Mouse (Mus musculus) NIH3T3 (cell line): ENCODE data around the gene Zbed4.
"Not testable (repeated sequence)": the region's sequence is repeated elsewhere in the genome, so short reads cannot be mapped to it uniquely, and the experiment has no call there.

Experiments used
- DNase-seq: peaks from one replicate; pipeline ENCODE4 v3.0.0-alpha.2; 2012; ENCODE audit warnings: low read depth

The Zbed4 gene

DNA sequence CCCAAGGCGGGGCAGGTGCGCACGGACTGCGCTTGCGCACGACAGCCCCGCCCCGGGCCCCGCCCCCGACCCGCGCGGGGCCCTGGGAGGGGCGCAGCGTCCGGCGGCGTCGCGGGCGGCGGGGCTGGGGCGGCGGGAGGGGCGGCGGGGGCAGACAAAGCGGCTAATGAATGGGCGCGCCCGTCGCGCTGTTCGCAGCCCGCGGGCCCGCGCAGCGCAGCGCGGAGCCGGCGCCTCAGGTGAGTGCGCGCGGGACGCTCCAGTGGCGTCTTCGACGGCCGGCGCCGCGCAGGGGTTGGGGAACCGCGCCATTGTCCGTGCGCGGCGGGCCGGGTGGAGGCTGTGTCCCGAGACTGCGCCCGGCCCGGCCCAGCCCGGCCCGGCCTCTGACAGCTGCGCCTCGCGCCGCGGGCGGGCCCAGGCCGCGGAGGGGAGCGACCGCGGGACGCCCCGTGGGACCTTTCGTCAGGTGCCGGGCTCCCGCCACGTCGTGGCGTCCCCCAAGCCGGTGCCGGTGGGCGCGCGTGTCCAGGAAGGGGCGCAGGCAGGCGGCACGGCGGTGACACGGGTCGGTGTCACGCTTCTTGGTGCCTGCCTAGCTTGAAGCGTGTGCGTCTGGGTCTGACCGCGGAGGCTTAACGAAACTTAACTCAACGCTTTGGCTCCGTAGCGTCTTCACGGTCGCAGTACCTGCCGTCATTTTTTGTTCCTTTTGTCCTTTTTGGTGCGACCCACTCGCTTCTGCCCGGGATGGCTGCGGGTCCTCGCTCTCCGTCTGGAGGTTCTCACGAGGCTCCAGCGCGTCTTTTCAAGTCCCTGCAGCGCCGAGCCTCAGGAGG is at the start of gene Zbed4:
Gene Zbed4, plus strand, starts transcription at position 97 of the 839 bp plus-strand sequence.
- no peak for DNase-seq

DNA sequence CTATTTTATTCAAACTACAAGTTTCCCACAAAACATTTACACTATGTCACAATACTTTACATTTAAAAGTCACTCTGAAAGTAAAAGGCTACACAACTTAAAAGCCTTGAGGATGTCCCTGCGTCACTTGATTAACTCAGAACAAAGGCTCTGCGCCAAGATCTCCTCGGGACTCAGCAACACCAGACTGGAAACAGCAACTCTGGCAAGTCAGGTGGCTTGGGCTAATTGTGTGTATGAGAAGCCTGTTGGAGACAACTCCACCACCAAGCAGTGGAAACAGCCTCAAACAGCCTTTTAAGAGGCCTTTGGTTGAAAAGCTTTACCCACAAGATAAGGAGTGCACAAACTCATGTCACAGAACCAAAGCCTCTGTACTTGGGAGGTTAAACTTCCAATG is 49.0 kb upstream of the Zbed4 start:
- no peak for DNase-seq

DNA sequence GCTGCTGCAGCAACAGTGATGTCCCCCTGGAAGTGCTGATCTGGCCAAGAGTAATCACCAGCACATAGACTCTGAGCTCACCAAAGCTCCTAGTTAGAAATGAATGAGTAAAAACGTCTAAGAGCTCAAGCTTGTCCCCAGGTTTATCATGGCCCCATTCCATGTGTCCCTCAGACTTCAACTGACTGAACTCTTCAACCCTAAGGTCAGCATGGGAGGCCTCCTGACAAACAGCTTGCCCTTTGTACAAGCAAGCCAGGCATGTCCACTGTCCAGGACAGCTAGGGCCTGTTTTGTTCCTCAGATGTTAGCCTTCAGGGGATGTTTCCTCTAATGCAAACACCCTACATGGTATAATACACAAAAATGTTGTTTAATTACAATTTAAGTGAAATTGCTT is 47.2 kb upstream of the Zbed4 start:
- no peak for DNase-seq

DNA sequence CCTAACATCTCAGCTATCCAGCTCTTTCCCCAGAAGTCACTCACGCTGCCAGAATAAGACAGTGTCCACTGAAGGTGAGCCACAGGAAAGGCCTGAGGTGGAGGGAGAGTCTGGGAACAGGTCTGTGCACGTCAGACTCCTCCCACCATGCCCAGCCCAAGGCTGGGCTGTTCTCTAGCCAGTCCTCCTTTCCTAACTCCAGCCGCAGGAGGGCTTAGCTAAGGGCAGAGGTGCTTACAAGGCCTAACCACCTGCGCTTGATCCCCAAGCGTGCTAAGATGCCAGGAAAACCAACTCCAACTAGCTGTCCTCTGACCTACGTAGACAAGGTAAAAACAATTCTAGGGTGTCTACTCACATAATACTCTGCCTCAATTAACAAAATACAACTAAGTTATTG is 45.1 kb upstream of the Zbed4 start:
- DNase-seq, result no peak

DNA sequence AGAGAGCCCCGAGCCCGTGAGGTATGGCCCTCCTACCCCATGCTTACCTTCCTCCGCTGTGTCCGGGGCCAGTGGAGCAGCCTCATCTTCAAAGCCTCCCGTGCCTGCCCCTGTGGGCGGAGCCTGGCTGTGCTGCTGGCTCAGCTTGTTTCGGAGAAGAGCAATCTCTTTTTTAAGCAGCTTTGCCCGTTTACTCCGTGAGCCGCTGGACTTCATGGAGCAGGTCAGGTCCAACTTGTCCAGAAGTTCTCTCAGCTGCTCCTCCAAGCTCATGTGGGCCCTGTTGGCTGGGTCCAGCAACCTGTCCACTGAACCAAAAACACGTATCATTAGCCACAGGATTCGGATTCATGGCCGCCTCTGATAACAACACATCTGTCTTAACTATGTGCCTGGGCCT is 44.5 kb upstream of the Zbed4 start:
- DNase-seq, result not testable (repeated sequence)

DNA sequence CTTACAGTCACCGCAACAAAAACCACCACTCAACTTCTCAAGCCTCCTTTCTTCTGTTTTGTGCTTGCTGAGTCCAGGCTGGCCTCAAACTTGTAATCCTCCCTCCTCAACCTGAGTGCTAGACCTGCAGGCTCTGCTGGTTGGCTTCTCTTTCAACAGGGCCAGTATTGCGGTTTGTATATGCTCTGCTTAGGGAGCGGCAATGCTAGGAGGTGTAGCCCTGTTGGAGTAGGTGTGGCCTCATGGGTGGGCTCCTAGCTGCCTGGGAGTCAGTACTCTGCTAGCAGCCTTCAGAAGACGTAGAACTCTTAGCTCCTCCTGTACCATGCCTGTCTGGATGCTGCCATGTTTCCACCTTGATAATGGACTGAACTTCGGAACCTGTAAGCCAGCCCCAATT is 43.3 kb upstream of the Zbed4 start:
- no peak for DNase-seq

DNA sequence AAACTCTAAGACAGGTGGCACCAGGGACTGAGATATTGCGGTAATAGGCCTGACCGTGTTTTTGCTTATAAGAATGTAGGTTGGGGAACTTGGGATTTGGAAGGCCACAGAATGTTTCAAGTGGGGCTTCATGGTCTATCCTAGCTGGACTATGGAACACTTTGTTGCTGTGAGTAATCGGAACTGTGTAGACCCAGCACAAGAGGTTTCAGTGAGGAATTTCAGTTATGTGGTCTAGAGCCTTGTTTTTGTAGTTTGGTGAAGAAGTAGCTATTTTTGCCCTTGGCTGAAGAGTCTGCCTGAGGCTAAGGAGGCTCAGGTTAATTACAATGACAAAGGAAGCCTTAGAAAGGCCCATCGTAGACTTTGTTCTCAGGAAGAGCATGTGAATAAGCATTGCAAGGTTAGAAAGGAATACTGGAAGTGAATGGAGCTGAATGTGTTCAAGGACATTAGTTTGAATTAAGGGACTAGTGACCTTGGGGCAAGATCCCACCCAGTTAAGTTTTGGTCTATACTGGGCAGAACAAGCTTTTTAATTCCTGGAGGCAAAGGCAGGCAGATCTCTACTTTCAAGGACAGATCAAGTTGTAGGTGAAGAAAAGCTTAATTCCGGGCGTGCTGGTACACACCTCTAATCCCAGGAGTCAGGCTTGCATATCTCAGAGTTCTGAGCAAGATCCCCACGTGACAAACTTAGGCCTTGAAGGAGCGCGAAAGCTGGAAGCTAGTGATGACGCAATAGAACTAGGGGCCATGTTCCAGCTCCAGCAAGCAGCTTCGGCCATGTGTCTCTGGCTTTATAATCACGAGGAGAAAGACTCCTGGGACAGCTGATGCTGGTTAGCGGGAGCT is 42.6 kb upstream of the Zbed4 start:
- DNase-seq, result peak; percentile 17

DNA sequence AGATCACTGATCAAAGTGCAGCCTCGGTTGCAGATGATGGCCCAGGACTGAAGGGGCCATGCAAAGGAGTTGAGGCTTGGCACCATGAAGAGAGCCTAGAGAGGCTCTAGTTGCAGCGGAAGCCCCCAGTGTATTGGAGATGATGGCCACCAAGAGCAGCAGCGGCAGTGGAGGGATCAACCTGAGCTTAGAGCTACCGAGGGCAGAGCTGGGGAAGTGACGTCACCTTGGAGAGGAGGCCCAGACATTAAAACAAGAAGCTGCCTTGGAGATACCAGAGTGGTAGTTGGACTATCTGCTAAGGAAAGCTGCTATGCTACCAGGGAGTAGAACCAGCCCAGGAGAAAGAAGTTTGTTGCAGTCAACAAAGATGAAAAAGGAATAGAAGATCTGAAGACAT is 41.6 kb upstream of the Zbed4 start:
- no peak for DNase-seq

DNA sequence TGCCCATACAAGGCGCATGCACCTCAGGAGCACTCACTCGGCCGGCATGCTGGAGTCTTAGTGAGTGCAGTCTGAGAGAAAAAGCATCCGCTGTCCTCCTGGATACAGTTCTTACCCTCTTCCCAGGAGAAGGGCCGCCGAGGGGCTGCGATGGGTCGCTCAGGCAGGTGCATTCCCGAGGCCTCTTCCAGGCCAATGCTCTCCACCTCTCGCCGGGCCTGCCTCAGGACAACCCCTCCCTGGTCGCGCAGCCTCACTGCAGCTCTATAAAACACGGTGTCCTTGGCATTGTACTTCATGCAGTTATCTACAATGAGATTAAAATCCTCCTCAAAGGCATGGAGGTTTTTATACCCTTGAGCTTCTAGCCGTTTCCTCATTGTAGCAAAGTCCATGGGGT is 39.0 kb upstream of the Zbed4 start:
- no peak for DNase-seq

DNA sequence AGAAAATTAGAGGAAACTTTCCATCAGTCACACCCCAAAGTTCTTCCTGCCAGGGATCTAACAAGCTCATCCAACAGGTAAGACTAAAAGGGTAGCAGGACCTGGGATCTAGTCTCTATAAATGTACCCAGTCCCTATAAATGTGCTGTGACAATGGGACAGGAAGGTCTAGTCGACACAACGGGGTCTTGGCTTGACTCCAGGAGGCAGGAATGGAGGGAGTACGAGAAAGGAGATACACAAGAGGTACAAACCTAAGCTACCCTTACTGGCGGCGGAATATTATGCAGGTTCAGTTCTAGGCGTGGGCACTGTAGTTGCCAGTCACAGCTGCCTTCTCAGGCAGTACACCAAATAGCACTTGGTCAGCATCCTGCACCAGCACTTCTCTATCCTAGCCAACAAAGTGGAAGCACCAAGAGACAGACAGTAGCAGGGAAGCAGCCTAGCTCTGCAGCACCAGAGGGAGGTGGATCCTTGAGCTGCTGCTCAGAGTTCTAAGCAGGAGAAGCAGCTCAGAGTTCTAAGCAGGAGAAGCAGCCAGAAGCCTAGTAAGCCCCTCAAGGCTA is 37.4 kb upstream of the Zbed4 start:
- DNase-seq, result no peak

DNA sequence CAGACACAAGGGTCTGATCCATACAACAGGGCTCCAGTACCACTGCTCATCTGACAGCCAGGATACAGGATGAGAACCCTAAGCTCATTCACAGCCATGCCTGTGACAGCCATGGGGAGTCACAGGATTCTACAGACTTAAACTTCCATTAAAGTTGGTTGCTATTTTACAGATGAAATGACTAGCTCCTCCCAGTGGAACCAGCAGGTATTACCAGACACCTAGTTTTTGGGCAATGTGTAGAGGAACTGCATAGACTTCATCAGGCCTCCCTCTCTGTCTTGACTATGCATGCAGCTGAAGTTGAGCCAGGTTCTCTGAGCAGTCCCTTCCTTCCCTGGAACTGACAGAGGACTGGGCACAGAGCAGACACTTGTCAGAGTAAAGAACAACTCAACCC is 35.1 kb upstream of the Zbed4 start:
- DNase-seq, result peak; percentile 49

DNA sequence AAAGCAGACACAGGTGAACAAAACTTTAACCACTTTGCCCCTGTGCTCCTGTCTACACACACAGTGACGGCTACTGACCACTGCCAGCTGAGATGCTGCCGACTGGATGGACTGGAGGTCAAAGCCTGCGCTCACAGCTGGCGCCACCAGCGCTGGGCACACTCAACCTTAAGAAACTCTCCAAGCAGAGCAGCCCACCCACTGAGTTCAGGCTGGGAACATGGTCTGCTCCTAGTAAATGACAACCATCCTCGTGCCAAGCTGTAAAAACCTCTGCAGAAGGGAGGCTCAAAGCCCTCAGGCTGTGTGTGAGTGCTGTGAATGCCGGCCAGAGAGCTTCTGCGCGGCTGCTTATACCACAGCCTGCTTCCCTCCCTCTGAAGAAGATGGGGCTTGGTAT is 34.2 kb upstream of the Zbed4 start:
- no peak for DNase-seq

DNA sequence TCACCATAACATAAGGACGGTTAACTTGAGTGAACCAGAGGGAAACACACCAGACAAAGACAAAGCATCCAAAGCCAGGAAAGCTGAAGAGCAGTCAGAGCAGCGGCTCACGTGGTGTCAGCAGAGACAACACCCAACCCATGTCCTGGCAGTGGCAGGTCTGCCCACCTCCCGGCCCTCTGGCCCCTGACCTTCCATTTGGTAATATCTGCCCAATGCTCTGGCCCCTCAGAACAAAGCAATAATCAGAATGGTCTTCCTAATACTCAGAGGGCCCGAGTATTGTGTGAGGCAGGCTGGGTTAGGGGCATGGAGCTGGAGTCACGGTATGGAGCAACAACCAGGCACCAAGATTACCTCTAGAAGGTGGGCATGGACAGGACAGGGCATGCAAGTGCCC is 28.3 kb upstream of the Zbed4 start:
- DNase-seq, result no peak

DNA sequence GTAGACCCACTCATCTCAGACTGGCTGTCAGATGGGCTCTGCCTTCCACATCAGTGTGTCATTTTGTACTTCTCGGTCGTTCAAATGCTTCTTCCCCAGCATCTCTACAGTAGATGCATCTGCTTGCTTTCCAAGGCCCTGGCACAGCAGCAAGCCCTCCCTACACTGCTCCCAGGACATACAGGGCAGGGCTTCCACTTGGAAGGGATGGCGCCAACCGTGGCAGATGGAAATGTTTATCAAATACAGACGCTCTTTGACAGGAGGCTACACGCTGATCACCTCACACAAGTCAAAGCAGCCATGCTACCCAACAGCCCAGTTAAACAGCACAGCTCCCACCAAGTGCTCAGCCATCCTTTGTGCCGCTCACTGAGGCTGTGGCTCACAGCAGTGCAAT is 27.1 kb upstream of the Zbed4 start:
- no peak for DNase-seq

DNA sequence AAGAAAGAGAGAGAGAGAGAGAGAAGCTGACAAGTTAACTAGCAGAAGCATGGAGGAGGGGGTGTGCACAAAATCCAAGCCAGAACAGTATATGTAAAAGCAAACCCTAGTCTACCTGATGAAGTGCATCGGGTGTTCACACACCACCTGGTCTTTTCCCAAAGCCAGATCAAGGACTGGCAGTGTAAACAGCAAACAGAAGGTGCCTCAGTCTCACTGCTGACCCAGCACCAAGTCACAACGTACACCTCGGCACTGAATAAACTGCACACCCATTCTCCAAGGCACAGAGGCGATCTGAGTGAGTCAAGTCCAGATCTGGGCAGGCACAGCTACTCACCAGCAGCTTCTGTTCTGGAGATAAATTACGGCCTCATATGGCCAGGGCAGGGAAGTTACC is 26.4 kb upstream of the Zbed4 start:
- no peak for DNase-seq

DNA sequence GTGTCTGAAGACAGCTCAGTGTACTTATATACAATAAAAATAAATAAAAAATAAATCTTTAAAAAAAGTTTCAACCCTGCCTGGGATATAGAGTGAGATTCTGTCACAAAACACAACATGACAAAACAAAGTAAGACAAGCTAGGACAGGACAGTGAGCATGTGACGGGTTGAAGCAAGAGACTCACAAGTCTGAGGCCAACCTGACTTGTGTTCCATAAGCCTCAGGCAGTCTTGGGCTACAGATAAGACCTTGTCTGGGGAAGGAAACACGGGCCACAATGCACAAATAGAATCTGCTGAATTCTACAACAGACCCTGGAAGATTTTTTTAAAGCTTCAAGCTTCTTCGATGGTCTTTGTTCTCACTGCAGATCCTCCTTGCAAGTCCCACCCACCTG is 24.3 kb upstream of the Zbed4 start:
- DNase-seq, result no peak

DNA sequence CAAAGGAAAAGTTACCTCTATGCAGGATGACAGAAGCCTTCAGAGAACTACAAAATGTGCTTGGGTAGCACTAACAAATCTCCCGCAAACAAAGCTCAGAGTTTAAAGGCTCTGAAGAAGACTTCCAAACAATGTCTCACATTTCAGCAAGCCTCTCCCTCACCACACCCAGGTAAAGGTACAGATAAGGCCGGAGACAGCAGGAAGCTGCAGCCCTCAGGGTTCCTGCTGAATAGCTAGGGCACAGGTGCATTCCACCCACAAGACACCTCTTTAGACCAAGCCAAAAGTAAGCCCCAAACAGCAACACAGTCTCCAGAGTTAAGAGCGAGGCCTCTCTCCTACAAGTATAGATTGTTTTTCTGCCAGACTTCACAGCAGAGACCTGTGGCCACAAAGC is 20.7 kb upstream of the Zbed4 start:
- no peak for DNase-seq

DNA sequence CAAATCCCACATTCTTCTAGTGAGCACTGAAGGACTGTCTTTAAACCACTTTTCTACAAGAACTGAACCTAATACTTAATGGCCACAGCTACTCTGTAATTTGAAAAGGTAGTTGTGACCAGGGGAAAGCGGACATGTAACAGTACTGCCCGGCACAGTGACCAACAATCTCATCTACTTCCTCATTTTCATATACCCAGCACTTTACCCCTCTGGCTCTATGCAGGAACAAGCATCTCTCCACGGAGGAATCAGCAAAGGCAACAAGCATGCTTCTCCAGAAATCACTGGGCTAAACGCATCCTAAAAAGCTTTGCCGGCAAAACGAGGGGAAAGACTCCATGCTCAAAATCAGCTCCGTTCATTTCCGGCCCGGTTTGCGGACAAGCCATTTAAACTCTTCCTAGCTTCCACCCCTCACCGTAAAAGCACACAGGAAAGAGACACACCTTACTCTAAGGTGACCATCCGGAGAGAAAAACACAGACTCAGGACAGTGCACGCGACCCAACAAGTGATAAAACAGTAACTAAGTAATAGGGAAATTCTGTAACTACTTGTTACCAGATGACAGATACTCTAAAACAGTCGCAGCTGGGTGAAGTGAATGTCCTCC is 18.9 kb upstream of the Zbed4 start:
- DNase-seq, result peak; percentile 17

DNA sequence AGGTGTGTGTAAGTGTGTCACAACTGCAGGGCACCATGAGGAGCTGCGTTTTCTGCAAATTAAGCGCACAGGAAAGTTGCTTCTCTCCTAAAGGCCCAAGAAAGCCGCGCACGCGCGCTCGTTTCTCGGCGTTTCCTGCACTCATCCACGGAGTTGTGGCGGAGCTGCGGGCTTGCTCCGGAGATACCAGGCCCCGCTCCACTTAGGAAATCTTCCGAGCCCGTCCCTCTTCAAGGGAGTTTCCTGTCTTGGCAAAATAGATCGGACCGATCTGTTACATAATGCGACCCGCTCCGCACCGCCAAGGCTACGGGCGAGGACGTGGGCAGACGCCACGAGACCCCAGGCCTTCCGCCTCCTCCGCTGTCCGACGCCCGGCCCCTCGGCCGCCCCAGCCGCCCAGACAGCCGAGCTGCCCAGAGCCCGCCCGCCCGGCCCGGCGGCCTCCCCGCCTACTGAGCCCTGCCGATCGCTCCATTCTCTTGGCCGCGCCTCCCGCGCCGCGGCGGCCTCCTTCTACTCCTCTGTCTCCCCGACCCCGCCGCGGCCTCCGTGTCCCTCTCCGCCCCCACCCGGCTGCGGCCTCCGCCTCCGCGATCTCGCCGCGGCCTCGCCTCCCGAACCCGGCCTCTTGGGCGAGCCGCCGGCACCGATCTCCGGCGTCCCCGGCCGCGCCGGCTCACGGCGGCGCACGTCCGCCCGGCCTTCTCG is 18.3 kb upstream of the Zbed4 start:
- peak; percentile 76 for DNase-seq

DNA sequence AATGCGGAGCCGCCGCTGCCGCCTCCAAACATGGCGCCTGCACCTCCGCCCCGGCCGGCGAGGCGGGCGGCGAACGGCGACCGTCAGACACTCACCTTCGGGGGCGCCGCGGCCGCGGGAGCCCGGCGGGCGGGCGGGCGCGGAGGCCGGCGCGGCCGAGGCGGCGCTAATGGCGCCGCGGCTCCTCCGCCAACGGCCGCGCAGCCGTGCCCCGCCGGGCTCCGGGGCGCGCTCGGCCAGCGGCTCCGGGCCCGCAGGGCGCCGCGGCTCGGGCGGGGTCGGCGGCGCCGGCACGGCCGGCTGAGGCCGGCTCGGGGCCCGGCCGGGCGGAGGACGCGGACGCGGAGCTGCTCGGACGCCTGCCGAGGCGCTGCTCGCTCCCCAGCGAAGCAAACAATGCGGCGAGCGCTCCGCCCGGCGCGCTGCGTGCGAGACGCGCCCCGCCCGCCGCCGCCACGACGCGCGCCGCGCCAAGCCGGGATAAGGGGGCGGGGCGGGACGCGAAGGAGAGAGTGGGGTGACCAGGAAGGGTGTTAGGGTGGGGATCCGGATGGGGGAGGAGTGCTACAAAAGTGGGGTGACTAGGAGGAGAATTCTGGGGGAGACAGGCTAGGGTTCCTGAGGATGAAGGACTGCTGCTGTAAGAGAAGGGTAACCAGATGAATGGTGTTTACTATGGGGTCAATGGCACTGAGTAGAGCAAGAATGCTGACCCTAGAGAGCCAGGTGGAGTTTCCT is 17.5 kb upstream of the Zbed4 start, which contains the start of gene Brd1:
Gene Brd1, minus strand, starts transcription at position 400 of the 738 bp plus-strand sequence.
- peak; percentile 90 for DNase-seq

DNA sequence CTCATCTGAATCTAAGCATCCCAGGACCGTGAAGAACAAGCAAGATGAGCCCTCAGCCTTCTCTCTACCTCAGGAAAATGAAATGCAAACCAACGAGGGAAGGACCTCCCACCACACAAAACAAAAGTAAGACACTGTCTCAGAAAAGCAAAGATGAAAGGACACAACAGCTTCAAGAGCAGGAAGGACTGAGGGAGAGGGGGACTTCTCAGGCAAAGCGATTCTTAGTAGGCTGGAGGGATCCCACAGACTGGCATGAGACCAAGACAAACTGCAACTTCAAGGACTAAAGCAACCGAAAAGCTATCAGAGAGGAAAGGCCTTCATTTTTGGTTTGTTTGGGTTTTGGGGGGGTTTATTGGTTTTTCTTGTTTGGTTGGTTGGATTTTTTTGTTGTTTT is 15.3 kb upstream of the Zbed4 start:
- no peak for DNase-seq
